Mouse (Mus musculus) thymus, adult 2 months (tissue): ENCODE results near the gene Timm8b.
A peak's percentile ranks its signal among the peaks of the same experiment; 100 is the strongest.

Experiments
- CTCF ChIP-seq: fragments of 200-500 bp; IDR thresholded peaks from 2 replicates; pipeline ENCODE4 v1.5.1; 2012; ENCODE audit warnings: mild to moderate bottlenecking, control low read depth, low read length, moderate library complexity, borderline replicate concordance; ENCODE audit not compliant: control insufficient read depth, poor library complexity, insufficient read depth; ENCODE audit errors: extremely low read depth
- POLR2A ChIP-seq: fragments of 200-500 bp; IDR thresholded peaks from 2 replicates; pipeline ENCODE4 v1.6.1; 2012; ENCODE audit warnings: mild to moderate bottlenecking, low read length, control low read depth, moderate library complexity; ENCODE audit not compliant: control insufficient read depth, poor library complexity, insufficient read depth; ENCODE audit errors: extremely low read depth

DNA sequence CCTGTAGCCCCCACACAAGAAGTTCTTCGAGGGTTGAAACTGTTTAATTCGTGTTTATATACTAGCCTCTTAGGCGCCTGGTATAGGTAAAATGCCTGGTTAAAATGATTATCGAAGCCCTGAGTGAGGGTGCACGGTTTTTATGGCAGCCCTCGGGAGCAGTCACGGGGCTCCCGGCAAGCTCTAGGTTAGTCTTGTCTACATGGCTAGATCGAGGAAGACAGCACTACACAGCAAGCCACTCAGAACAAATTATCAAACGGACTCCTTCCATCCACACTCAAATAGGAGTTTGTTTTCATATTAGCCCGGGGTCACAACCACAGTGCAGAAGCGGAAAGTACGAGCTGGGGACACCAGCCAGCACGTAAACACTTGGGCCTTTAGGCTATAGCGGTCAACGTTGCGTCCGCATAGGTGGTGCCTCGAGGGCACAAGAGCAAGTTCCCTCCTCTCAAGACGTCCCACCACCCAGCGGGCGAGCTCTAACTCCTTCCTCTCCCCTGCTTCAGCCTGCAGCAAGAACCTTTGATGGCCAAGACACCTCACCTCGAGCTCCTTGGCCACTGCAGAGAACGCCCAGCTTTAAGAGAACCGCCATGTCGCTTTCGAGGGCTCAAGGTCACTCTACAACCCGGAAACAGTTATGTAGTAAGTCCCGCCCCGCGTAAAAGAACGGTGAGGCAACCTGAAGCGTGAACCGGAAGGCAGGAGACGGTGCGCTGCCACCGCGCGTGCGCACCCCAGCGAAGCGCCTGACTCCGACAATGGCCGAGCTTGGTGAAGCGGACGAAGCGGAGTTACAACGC, at the start of gene Timm8b, which contains the start of gene Sdhd:
- peak; percentile 84; the same call in 1 of the 2 replicates for TF ChIP-seq POLR2A
- peak; percentile 72; the same call in 1 of the 2 replicates for TF ChIP-seq CTCF
